Mouse (Mus musculus) liver, postnatal 0 days (tissue): Measurements from ENCODE around the gene Cfl2. TPM values are rescaled to one million over a fixed set of nuclear protein-coding genes. Genes with fewer than 3 reads are reported as not detected.

Experiments used
- ATAC-seq: fragments of 200-750 bp; cut with Nextera tagmentation; 2 replicates; pipeline ENCODE4 v1.8.0; 2017; ENCODE audit warnings: mild to moderate bottlenecking, moderate library complexity
- DNase-seq: peaks from one replicate; pipeline ENCODE4 v3.0.0-alpha.2; 2016
- H3K27ac ChIP-seq: fragments of 300-500 bp; sonication (generic); 2 replicates; pipeline ENCODE4 v1.5.1; 2014; ENCODE audit warnings: antibody characterized with exemption, moderate library complexity, mild to moderate bottlenecking, low read depth
- H3K27me3 ChIP-seq: fragments of 300-500 bp; sonication (generic); 2 replicates; pipeline ENCODE4 v1.6.1; 2014; ENCODE audit warnings: low read length, control low read depth, mixed read lengths; ENCODE audit not compliant: insufficient read depth
- H3K36me3 ChIP-seq: fragments of 300-500 bp; sonication (generic); replicated peaks from 2 replicates; pipeline ENCODE4 v1.6.1; 2014; ENCODE audit warnings: mild to moderate bottlenecking, control low read depth, low read length, moderate library complexity, mixed read lengths; ENCODE audit not compliant: insufficient read depth
- H3K4me1 ChIP-seq: fragments of 300-500 bp; sonication (generic); 2 replicates; pipeline ENCODE4 v1.6.1; 2014; ENCODE audit warnings: antibody characterized with exemption, mild to moderate bottlenecking, control low read depth; ENCODE audit not compliant: insufficient read depth
- H3K4me2 ChIP-seq: fragments of 300-500 bp; sonication (generic); 2 replicates; pipeline ENCODE4 v1.6.1; 2014; ENCODE audit warnings: low read depth, mild to moderate bottlenecking, low read length, moderate library complexity, mixed read lengths
- H3K4me3 ChIP-seq: fragments of 300-500 bp; sonication (generic); 2 replicates; pipeline ENCODE4 v1.5.1; 2014; ENCODE audit warnings: low read depth, low read length
- H3K9ac ChIP-seq: fragments of 300-500 bp; sonication (generic); replicated peaks from 2 replicates; pipeline ENCODE4 v1.6.1; 2014; ENCODE audit warnings: mild to moderate bottlenecking, moderate library complexity
- H3K9me3 ChIP-seq: fragments of 300-500 bp; sonication (generic); 2 replicates; pipeline ENCODE4 v1.6.1; 2016; ENCODE audit warnings: mild to moderate bottlenecking, control low read depth, low read length, mixed read lengths
- CTCF ChIP-seq: sonication (generic); IDR thresholded peaks from 2 replicates; pipeline ENCODE4 v1.5.1; 2016; ENCODE audit warnings: antibody characterized with exemption, low read depth
- EP300 ChIP-seq: IDR thresholded peaks from 2 replicates; pipeline ENCODE4 v1.6.1; 2016; ENCODE audit warnings: antibody characterized with exemption, low read depth, mild to moderate bottlenecking
- WGBS: fragments of 180-500 bp; shearing (Covaris S2); extraction: QIAGEN DNeasy Blood & Tissue Kit; methylation state at CpG from one replicate; pipeline ENCODE4 v1.1.7; 2014; ENCODE audit not compliant: insufficient replicate concordance; 5-methylcytosine and 5-hydroxymethylcytosine counted together
- polyA plus RNA-seq: library from polyadenylated mRNA; unstranded; fragments of >200 nt; fragmentation: Nextera tagmentation; extraction: Ambion mirVana; gene quantifications from 2 replicates; pipeline ENCODE4 v1.2.1, GENCODE M21; 2015

Cfl2 gene
- polyA plus RNA-seq, 1 experiment from 2014 or later = 51.8 TPM

DNA sequence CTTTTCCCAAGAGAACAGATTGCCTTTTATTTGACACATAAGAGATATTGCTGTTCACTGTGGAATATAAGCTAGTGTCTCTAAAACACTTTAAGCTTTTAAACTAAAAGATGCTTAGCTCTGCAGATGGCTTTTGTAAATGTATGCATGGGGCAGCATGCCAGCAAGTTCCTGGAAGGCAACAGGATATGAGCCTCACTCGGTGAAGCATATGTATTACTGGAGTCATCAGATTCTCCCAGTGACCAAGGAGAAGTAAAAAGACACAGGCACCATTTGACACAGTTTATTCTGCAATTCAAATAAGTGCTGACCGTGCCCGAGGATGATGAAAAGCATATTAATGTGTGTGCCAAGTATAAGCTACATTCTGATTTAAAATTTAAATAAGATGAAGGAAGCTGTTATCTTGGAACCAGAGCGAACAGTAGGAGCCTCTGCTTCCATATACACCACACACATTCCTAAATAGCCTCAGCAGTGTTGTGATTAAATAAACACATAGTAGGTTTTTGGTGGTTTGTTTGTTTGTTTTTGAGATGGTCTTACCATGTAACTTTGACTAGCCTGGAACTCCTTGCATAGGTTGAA is 39.7 kb downstream of the Cfl2 start:
- Histone ChIP-seq H3K9me3 (no peaks in the 10 kb centered on the region), H3K4me3 (no peak overlapping the region), H3K9ac (no peak overlapping the region), H3K36me3 (no peaks in the 10 kb centered on the region), H3K4me2 (no peak overlapping the region), H3K27ac (no peak overlapping the region), H3K4me1 (peaks cover 17% of the 10 kb centered on the region), H3K27me3 (no peaks in the 10 kb centered on the region)
- ATAC-seq (peak; percentile 23; the same call in 1 of the 2 replicates), DNase-seq (peak; percentile 37)
- 49% methylated on average over 4 of the region's 4 CpGs for WGBS
- TF ChIP-seq EP300 (peak; percentile 37), CTCF (no peak)

DNA sequence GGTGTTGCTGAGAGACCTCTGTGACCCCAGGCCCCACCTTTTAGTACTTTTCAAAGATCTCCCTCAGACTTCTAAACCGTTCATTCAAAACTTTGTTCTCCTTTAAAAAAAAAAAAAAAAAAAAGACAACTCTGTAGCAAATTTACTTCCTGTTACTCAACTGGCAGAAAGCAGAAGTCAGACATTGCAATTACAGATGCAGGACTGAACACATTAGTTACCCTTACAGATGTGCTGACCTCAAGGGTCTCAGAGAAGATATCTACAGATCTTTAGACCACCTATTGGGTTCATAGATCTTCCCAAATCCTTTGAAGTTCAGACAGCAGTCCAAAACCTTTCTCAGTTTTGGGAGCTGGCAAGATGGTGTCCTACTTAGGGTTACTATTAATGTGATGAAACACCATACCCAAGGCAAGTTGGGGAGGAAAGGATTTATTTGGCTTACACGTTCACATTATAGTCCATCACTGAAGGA is 42.0 kb downstream of the Cfl2 start:
- H3K27me3 ChIP-seq = no peaks in the 10 kb centered on the region
- 27% methylated on average over 2 of the region's 2 CpGs for WGBS
- peak overlapping the region; percentile 60 for H3K27ac ChIP-seq
- no peaks in the 10 kb centered on the region for H3K9me3 ChIP-seq
- ATAC-seq = no peak
- DNase-seq = no peak
- H3K9ac ChIP-seq = no peak overlapping the region
- H3K4me1 ChIP-seq = peaks cover 17% of the 10 kb centered on the region
- H3K36me3 ChIP-seq = no peaks in the 10 kb centered on the region
- no peak overlapping the region for H3K4me2 ChIP-seq
- no peak; the same call in 1 of the 2 replicates for TF ChIP-seq EP300
- TF ChIP-seq CTCF = no peak
- H3K4me3 ChIP-seq = no peak overlapping the region

DNA sequence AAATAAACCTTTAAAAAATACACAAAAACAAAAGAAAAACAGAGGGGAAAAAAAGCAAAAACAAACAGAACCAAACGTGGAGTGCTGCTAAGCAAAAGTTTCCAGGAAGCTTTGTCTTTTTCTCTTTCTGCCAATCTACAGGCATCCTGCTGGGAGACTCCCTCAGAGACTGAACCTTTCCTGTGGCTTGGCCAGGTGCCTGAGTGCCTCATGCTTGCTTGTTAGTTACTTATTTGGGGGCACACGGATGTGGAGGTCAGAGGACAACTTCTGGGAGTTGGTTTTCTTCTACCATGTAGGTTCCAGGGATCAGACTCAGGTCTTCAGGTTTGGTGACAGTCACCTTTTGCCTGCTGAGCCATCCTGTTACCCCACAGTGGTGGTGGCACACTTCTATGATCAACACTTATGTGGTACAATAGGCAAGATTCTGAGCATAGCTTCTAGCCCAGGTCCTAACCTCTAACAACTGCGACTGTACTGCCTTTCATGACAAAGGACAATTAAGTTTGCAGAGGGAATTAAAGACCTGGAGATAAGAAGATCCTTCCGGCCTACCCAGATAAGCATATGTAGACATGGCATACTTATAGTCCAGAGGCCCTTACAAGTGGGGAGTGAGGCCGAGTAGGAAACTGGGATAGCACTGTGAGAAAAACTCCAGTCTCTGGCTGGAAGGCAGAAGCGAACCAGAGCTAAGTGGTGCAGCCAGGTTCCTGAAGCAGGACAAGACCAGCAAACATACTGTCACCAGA is 43.3 kb downstream of the Cfl2 start:
- 52% methylated on average over 6 of the region's 6 CpGs for WGBS
- Histone ChIP-seq H3K27me3 (no peaks in the 10 kb centered on the region), H3K36me3 (no peaks in the 10 kb centered on the region), H3K9me3 (no peaks in the 10 kb centered on the region), H3K4me1 (peaks cover 17% of the 10 kb centered on the region), H3K27ac (peak overlapping the region; percentile 60; the same call in 1 of the 2 replicates), H3K4me3 (no peak overlapping the region), H3K4me2 (no peak overlapping the region), H3K9ac (no peak overlapping the region)
- TF ChIP-seq EP300 (no peak), CTCF (no peak)
- ATAC-seq = no peak
- DNase-seq = no peak

DNA sequence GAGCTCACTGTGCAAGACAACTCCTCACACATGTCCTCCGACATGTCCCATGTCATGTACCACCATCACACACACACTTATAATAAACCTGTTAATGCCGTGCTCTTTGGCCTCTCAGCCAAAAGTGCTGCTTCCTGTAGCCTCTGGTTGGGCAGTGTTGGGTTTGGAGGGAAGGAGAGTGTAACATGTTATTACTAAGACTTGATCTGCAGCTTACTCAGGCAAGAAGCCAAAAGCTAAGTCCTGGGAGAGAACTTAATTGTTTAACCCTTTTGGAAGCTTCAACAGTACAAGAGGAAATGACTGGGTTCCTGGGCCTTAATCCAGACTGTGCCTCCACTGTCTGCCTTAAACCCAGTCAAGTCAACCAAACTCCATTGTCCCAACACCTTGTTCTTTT is 52.5 kb downstream of the Cfl2 start:
- WGBS = 81% methylated on average over 2 of the region's 2 CpGs

More for the DNA sequence above, 52.5 kb downstream of the Cfl2 start:
- H3K4me1 ChIP-seq = peaks cover 11% of the 10 kb centered on the region
- no peaks in the 10 kb centered on the region for H3K36me3 ChIP-seq
- no peak overlapping the region for H3K4me3 ChIP-seq
- H3K9me3 ChIP-seq = no peaks in the 10 kb centered on the region
- DNase-seq (no peak), ATAC-seq (no peak)
- H3K4me2 ChIP-seq = no peak overlapping the region
- H3K9ac ChIP-seq = no peak overlapping the region
- no peak overlapping the region for H3K27ac ChIP-seq
- H3K27me3 ChIP-seq = no peaks in the 10 kb centered on the region
- TF ChIP-seq EP300 = no peak

Other genes starting within 250 kb of the Cfl2 start
- 119 and 134 TPM in 2 replicates for gene Sptssa, start 206.3 kb downstream of the Cfl2 start, polyA plus RNA-seq
- gene Eapp, start 167.0 kb downstream of the Cfl2 start, polyA plus RNA-seq = 40.3 and 44.2 TPM in 2 replicates
- 56.0 and 62.3 TPM in 2 replicates for gene Snx6, start 67.2 kb downstream of the Cfl2 start, polyA plus RNA-seq
- gene Gm20403, start 123.7 kb upstream of the Cfl2 start, polyA plus RNA-seq = 0.36 and 0.54 TPM in 2 replicates
- gene Baz1a, start 151.5 kb upstream of the Cfl2 start, polyA plus RNA-seq = 16.9 and 18.5 TPM in 2 replicates
- 13.2 and 14.0 TPM in 2 replicates for gene 2700097O09Rik, start 217.2 kb upstream of the Cfl2 start, polyA plus RNA-seq
- gene Srp54a, start 217.4 kb upstream of the Cfl2 start, polyA plus RNA-seq = 67.0 and 69.3 TPM in 2 replicates